Mouse (Mus musculus): ENCODE results near the gene Adcy10.

The Adcy10 gene

DNA sequence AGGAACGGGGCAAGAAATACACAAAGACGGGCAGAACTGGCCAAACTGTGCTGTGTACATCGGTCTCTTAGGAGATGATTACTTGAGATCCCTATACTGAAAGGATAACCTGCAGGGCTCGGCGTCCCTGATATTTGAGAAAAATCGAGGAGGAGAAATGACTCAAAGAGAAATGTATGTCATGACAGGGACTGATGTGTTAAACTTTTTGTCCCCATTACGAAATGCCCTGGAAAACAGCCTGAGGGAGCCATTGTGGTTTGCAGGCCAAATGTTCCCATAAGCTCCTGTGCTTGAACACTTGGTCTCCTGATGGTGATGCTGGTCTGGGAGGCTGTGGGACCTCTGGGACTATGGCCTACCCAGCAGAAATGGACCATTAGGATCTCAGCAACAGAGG is 35.7 kb downstream of the Adcy10 start:
- DNase-seq (ENCODE audit: extremely low read depth, insufficient read length, low spot score), result no peak

DNA sequence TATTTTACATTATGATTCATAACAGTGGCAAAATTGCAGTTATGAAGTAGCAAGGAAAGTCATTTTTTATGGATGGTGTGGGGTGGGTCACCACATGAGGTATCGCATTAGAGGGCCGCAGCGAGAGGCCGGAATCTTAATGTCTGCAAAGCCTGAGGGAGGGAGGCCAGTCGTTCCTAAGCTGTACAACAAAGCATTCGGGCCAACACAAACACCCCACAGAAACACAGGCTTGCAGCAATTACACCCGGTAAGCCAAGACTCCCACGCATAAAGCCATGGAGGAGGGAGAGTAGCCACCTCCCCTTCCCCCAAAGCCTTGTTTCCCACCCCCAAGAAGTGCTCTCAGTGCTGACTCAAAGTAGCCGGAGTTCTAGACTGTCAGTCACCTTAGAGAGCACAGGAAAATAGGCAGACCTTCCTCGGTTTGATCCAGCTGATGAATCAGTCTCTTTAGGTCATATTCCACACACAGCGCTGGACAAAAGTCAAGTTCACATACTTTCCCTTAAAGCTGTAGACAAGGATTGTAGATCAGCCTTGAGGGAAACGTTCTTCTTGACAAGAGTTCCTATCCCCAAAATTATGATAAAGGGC is 51.2 kb downstream of the Adcy10 start:
- peak; percentile 16 for DNase-seq (ENCODE audit: extremely low read depth, insufficient read length, low spot score)

DNA sequence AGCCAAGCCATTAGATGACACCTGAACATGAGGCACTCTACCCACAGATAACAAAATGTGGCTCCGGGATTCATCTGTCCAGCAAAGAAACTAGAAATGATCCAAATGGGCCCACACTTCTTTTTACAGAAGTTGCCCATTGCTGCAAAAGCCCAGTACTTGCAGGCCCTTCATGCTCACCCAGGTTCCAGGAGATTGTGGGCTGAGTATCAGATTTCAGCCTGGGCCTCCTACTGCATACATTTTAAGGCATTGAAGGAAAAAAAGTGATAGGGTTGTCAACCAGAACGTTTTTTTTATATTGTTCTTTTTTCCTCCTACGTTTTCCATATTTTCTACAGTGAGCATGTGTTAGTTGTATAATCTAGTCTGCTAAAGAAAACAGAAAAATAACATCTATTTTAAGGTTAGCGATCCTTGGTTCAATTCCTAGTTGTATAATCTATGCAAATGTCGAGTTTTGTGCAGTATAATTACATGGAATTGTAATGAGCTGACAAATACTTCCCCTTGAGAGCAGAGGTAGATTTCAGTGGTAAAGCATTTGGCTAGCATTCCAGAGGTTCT is 52.3 kb downstream of the Adcy10 start:
- no peak for DNase-seq (ENCODE audit: extremely low read depth, insufficient read length, low spot score)

DNA sequence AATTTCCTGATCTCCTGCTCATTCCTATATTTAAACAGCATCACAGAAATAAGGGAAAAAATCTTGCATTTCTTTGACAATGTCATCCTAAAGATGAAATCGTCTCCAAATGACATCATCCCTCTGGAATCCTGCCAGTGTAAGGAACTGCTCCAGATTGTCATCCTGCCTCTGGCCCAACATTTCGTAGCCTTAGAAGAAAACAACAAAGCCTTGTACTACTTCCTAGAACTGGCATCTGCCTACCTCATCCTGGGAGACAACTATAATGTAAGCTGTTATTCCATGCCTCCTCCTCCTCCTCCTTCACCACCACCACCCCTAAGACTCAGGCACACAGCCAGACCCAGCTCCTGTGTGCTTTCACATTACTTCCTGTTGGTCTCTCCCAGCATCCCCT is 71.7 kb downstream of the Adcy10 start:
- DNase-seq (ENCODE audit: extremely low read depth, insufficient read length, low spot score), result peak; percentile 6

DNA sequence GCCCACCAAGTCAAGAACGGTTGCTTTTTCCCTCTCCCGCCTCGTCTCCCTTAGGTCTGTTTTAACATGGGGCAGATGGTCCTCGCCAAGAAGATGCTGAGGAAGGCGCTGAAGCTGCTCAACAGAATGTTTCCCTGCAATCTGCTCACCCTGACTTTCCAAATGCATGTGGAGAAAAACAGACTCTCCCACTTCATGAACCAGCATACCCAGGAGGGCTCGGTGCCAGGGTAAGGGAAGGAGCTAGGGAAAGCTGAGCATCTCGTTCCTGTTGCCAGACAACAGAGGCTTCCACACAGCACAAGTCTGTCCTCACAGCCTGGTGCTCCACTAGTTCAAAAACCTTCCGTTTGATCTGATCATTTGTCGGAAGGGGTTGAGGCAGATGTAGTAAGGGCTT is 74.1 kb downstream of the Adcy10 start:
- DNase-seq (ENCODE audit: extremely low read depth, insufficient read length, low spot score), result no peak

DNA sequence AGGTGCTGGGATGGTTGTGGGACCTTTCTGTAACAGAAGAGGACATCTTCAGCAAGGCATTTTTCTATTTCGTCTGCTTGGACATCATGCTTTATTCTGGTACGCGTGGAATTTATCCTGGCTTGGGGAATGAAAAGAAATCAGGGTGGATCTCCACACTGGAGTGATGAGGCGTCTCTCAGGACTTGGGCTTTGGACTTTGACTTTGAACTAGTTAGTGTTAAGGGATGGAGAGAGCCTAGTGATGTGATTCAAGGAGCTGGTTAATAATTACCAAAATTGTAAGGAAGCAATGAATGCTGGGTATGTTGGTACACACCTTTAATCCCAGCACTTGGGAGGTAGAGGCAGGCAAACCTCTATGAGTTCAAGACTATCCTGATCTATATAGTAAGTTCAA is 80.3 kb downstream of the Adcy10 start:
- no peak for DNase-seq (ENCODE audit: extremely low read depth, insufficient read length, low spot score)

DNA sequence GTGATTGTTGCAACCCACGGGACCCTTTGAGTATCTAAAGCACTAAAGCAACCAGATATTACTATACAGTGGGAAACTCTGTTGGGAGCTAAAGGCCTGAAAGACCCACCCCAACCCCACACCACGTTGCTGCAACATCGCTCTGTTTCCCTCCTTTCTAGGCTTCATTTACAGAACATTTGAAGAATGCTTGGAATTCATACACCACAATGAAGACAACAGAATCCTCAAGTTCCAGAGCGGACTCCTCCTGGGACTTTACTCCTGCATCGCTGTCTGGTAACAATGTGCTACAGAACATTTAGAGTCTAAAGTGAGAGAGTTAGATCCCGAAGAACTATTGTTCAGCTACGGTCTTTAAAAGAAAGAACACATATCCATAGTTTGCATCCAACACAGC is 82.5 kb downstream of the Adcy10 start:
- DNase-seq (ENCODE audit: extremely low read depth, insufficient read length, low spot score), result no peak

DNA sequence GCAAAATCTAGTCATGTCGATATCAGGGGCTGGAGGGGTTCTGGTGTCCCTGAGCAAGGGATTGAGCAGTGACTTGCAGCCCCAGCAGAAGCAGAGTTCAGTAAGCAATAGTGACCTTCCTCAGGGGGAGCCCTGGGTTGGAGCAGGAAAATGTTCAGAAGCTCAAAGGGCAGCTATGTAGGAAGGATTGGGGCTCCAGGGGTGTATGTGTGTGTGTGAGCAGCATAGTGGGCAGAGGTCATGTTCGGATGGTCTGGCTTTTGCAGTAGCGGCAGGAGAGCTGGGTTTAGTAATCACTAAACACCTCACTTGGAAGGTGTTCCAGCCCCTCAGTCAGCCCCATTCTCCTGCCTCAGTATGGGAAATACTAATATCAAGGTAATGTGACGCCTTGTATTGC is 91.0 kb downstream of the Adcy10 start:
- no peak for DNase-seq (ENCODE audit: extremely low read depth, insufficient read length, low spot score)

DNA sequence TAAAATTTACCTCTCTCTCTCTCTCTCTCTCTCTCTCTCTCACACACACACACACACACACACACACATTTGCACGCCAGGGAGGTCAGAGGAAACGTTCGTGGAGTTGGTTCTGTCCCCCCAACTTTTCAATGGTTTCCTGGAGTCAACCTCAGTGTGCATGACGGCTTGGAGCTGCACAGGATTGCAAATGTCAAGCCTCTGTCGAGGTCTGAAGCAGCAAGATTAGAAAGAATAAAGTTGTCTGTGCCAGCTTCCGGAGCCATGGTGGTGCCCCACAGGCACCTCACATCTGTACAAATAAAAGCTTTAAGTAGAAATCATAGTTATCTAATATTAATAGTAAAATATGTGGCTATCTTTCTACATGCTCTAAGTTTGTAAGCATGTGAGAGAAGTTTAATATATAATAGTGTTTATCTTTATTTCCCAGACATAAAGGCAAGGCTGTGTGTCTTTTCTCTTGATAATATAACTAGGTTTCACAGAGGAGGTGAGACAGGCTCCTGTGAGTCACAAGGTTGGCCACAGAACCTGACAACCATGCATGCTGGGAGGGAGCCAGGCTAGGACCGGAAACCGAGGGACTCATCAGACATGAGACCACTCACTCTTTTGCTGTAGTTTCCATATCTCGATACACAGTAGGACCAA is 91.6 kb downstream of the Adcy10 start:
- DNase-seq (ENCODE audit: extremely low read depth, insufficient read length, low spot score), result no peak

DNA sequence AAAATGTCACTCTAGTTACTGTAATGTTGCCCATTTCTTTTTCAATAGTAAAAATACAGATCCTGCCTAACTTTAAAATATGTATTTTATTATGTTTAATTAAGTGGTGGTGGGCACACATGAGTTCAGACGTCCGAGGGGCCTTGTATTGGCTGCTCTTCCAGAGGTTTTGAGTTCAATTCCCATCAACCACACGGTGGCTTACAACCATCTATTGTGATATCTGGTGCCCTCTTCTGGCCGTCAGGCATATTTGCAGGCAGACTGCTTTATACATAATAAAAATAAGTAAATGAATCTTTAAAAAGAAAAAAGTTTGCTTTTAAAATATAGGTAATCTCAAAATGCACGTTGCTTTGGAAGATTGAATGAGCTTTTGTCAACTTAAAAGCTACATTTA is 94.3 kb downstream of the Adcy10 start:
- DNase-seq (ENCODE audit: extremely low read depth, insufficient read length, low spot score), result no peak

DNA sequence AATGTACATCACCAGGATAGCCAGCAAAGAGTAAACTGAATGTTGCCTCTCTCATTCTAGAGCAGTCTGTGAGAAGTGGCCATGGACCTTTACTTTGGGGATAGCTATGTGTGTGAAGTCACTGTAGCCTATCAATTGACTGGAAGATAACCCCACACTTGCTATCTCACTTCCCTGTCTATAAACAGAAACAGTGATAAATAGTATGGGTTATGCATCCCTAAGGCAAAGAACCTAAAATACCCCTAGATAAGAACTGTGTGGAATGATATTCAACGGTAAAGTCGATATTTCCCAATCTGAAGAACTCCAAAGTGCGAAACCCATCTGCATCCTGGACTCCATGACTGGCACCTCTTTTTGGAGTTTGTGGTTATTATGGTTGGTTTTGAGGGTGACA is 96.3 kb downstream of the Adcy10 start:
- no peak for DNase-seq (ENCODE audit: extremely low read depth, insufficient read length, low spot score)

DNA sequence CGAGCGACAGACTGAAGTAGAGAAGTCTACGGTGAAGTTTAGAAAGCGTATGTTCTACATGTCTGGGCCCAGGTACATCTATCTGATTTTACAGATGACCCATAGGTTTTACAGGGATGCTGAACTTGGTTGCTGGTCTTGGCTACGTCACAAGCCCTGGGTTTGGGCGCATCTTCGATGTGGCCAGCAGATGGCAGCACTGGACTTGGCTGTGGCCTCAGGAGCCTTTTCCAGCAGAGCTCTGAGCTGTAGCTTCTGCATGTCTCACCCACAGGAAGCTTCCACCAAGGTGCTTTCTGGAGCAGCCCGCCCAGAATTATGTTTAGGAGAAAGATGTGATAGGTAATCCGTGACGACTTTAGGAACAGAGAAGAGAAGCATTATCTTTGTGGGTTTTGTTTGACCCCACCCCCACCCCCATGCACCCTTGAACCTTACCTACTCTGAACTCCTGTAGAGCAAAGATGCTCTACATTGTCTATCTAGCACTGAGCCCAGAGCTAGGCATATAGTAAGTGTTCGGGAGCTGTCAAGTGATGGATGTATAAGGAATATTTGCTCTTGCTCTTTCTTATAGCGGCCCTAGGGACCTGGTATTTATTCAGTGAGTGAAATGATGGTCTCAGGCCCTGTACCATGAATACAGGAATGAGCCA is 98.7 kb downstream of the Adcy10 start:
- DNase-seq (ENCODE audit: extremely low read depth, insufficient read length, low spot score), result peak; percentile 46

DNA sequence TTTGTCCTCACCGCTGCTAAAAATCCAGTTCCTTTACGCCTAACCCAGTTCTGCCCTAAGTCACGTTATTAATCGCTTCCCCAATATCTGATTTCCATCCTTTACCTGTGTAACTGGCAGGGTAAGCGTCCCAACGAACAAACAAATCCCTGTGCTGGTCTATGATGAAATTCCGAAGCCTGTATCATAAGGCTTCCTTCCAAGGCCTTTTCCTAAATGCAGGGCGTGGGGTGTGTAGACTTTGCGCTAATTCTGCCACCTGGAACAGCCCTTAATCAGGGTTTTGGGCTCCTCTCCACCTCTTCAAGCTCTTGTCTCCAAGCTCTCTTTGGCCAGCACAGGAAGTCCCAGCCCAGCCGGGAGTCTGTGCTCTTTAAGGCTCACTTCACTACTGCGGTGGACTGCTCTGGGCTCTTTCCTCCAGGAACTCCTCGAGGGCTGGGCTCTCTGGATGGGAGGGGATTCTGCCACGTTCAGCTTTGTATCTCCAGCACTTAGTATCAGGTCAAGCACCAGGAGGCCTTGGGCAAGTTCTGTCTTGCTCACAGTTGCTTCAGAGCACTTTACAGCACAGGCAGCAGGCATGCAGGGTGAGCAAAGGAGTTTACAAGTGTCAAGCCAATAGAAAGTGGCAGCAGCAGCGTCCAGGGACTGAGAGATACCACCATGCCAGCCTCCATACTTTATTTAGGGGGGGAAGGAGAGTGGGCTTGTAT is 100.6 kb downstream of the Adcy10 start:
- DNase-seq (ENCODE audit: extremely low read depth, insufficient read length, low spot score), result no peak

DNA sequence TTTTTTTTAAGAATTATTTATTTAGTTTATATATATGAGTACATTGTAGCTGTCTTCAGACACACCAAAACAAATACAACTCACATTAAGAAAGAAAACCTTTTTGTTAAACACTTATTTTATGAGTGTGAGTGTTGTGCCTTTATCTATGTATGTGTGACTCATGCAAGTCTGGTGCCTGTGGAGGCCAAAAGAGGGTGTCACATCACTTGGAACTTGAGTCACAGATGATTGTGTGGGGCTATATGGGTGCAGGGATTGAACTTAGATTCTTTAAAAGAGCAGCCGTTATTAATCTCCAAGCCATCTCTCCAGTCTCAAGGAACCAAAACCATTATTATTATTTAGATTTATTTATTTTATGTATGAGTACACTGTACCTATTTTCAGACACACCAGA is 101.4 kb downstream of the Adcy10 start:
- peak; percentile 22 for DNase-seq (ENCODE audit: extremely low read depth, insufficient read length, low spot score)

DNA sequence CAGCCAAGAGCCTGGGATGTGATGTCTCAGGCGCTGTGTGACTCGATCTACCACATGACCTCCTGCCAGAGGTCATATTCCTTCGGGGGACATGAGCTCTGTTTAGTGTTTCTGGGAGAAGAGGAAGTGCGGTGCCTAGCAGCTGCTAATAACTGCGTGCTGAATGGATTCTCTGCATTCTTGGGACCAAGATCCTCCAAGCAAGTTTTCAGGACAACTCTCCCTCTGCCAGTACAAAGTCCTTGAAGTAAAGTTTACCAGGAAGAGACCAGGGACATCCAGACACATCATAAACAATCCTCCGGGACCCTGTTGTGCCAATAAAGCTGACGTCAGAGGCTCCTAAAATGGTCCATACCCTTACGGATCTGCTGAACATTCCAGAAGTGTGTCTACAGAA is 102.9 kb downstream of the Adcy10 start:
- DNase-seq (ENCODE audit: extremely low read depth, insufficient read length, low spot score), result no peak

DNA sequence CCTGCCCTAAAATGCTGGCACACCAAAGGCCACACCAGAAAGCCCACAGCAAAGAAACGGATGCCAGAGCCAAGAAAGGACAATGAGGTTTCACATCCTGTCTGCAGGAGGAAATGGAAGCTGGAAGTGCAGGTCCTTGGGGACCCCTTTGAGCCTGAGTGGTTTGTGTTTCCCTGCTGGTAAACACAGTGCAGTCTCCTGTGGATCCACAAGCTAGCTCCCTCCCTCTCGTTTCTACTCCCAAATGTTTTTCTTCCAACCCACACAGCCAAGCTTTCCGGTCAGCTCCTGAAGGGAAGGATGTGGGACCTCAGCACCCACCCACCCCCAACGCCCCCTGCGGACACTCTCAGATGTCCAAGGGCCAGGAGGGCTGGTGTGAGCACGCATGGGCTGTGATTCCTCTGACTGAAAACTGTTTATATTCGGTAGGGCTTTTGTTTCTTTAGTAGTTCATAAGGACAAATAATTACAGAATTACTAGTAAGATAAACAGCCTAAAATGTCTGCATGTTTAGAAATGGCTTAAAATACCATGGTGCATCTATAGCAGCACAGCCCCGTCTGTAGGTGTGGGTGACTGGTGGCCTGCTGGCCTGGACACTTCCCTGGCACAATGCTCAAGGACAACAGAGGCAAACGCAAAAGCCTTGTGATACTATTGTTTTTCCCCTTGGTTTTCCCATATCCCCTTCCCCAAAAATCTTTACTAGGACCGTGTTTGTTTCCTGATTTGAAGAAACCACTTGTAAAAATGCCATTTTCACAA is 104.5 kb downstream of the Adcy10 start:
- no peak for DNase-seq (ENCODE audit: extremely low read depth, insufficient read length, low spot score)

DNA sequence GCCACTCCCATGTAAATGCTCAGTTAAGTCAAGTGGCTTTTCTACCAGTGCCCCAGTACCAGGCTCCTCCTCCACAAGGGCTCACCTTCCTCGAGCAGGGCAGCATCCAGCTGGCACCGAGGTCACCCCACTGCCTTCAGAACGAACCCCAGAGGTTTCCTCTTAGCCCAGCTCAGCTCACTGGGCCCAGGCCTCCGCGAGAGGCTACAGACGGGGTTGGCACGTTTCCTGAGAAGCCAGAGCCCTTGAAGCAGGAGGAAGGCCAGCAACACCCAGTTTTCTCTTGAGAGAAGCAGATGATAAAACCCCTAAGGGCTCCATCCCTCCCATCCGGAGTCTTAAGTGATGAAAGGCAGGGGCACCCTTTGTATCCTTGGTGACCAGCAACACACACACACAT is 105.8 kb downstream of the Adcy10 start:
- DNase-seq (ENCODE audit: extremely low read depth, insufficient read length, low spot score), result no peak

DNA sequence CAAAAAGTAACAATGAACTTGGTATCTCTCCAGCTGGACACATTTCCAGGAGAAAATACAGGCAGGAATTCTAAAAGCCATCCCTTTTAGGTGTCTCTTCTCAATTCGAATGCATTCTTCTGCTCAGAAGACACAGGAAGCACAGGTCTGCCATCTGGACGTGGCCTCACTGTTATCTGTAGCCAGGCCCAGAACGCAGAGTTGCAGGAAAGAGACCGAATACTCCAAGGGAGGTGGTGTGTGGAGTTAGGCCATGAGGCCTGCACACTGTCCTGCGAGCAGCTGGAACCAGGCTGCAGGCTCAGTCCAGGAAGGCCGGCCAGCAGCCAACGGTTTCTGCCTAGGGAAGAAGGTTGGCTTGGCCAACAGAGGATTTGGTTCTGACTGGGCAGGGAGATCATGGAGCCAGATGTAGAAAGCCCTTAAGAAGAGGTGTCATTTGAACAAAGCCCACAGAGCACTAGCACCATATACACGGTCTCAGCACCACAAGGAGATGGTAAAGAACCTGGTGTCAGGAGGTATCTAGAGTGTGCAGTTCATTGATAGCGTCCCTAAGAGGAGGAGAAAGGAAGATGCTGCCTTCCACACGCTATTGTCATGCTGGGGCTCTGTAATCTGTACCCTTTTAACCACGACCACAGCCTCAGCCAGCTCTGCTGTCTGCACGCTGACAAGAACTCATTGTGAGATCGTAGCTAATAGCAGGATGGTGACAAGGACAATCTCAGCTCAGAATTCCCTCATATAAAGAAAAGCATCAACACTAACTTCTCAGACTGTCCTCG is 107.5 kb downstream of the Adcy10 start:
- no peak for DNase-seq (ENCODE audit: extremely low read depth, insufficient read length, low spot score)

DNA sequence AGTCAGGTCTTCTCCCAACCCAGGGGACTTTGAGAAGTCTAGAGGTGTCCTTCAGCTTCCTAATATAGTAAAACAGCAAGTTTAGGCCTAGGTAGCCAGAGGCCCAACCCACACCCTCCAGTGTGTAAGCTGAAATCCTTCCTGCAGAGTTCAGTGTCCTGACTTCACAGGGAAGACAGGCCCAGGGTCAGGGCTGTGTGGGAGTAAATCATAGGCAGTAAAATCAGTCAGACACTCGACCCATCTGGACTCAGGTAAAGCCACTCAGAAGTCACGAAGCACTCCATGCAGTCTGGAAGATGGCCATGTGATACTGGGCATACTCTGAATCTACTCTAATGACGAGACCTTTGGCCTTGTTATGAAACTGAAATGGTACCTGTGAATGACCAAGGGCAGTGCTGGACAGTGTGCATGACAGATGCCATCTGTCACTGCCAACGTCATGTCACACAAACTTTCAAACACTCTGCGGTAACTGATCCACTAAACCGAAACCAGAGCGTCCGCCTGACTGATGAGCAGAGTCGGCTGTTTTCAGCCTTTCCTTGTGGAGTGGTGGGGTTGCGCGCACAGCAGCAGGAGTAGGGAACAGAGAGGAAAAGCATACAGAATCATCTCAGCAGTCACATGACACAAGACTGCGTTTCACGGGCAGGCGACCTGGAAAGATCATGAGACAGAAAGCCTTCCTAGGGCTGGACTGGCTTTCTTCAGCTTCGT is 109.9 kb downstream of the Adcy10 start:
- no peak for DNase-seq (ENCODE audit: extremely low read depth, insufficient read length, low spot score)

Measured in 3134 (cell line).